Mouse (Mus musculus) kidney, embryonic 15.5 days (tissue): ENCODE results near the gene Ndufs5. TPM values are rescaled to one million over a fixed set of nuclear protein-coding genes. Genes with fewer than 3 reads are reported as not detected.

Source experiments
- ATAC-seq: fragments of 200-750 bp; cut with Nextera tagmentation; replicated peaks from 2 replicates; pipeline ENCODE4 v1.8.0; 2017; ENCODE audit warnings: moderate TSS enrichment; ENCODE audit not compliant: low FRiP score
- H3K27ac ChIP-seq: fragments of 300-500 bp; sonication (generic); 2 replicates; pipeline ENCODE4 v1.5.1; 2015; ENCODE audit warnings: mild to moderate bottlenecking, inconsistent platforms
- H3K27me3 ChIP-seq: fragments of 300-500 bp; sonication (generic); 2 replicates; pipeline ENCODE4 v1.6.1; 2015; ENCODE audit warnings: inconsistent platforms
- H3K36me3 ChIP-seq: fragments of 300-500 bp; sonication (generic); 2 replicates; pipeline ENCODE4 v1.6.1; 2015; ENCODE audit warnings: inconsistent platforms
- H3K4me1 ChIP-seq: fragments of 300-500 bp; sonication (generic); 2 replicates; pipeline ENCODE4 v1.6.1; 2015; ENCODE audit warnings: inconsistent platforms
- H3K4me2 ChIP-seq: fragments of 300-500 bp; sonication (generic); 2 replicates; pipeline ENCODE4 v1.6.1; 2015; ENCODE audit warnings: moderate library complexity, mild to moderate bottlenecking, inconsistent platforms
- H3K4me3 ChIP-seq: fragments of 300-500 bp; sonication (generic); replicated peaks from 2 replicates; pipeline ENCODE4 v1.5.1; 2015; ENCODE audit warnings: mild to moderate bottlenecking, inconsistent platforms
- H3K9ac ChIP-seq: fragments of 300-500 bp; sonication (generic); 2 replicates; pipeline ENCODE4 v1.6.1; 2015; ENCODE audit warnings: mild to moderate bottlenecking, inconsistent platforms
- H3K9me3 ChIP-seq: fragments of 300-500 bp; sonication (generic); replicated peaks from 2 replicates; pipeline ENCODE4 v1.6.1; 2016; ENCODE audit warnings: inconsistent platforms
- WGBS: fragments of 180-500 bp; shearing (Covaris S2); methylation state at CpG from one replicate; pipeline ENCODE4 v1.1.7; 2015; ENCODE audit warnings: mixed read lengths; 5-methylcytosine and 5-hydroxymethylcytosine counted together
- polyA plus RNA-seq: library from polyadenylated mRNA; unstranded; fragments of >200 nt; fragmentation: Nextera tagmentation; extraction: Ambion mirVana; gene quantifications from 2 replicates; pipeline ENCODE4 v1.2.1, GENCODE M21; 2015

The Ndufs5 gene
- polyA plus RNA-seq, 1 experiment from 2014 or later = 314 TPM

GRCm38 (mm10) chr4:123732921-123733320, 14.9 kb upstream of the Ndufs5 start:
- Histone ChIP-seq H3K4me1 (no peaks in the 10 kb centered on the region), H3K36me3 (peaks cover 43% of the 10 kb centered on the region), H3K9ac (no peak overlapping the region), H3K27ac (no peak overlapping the region), H3K9me3 (no peaks in the 10 kb centered on the region), H3K4me3 (no peak overlapping the region), H3K4me2 (no peak overlapping the region), H3K27me3 (no peaks in the 10 kb centered on the region)
- no peak for ATAC-seq
- WGBS = 81% methylated on average over 2 of the region's 2 CpGs

- no peak for ATAC-seq
- Histone ChIP-seq H3K4me3 (no peak overlapping the region), H3K4me1 (no peaks in the 10 kb centered on the region), H3K36me3 (peaks cover 37% of the 10 kb centered on the region), H3K4me2 (no peak overlapping the region), H3K9me3 (no peaks in the 10 kb centered on the region), H3K27me3 (no peaks in the 10 kb centered on the region), H3K9ac (no peak overlapping the region), H3K27ac (no peak overlapping the region)
- WGBS = 93% methylated on average over 4 of the region's 4 CpGs
Observed at GRCm38 (mm10) chr4:123732163-123732910, 14.3 kb upstream of the Ndufs5 start.

GRCm38 (mm10) chr4:123721761-123722160, 3.8 kb upstream of the Ndufs5 start:
- H3K9me3 ChIP-seq = no peaks in the 10 kb centered on the region
- no peak overlapping the region for H3K27ac ChIP-seq
- no peaks in the 10 kb centered on the region for H3K27me3 ChIP-seq
- WGBS = 85% methylated on average over 4 of the region's 4 CpGs
- H3K36me3 ChIP-seq = no peaks in the 10 kb centered on the region
- no peak for ATAC-seq
- no peak overlapping the region for H3K4me3 ChIP-seq
- no peak overlapping the region for H3K4me2 ChIP-seq
- H3K9ac ChIP-seq = no peak overlapping the region
- peaks cover 12% of the 10 kb centered on the region for H3K4me1 ChIP-seq

GRCm38 (mm10) chr4:123718434-123718780, 405 bp upstream of the Ndufs5 start:
- no peak; the same call in 1 of the 2 replicates for ATAC-seq
- no peaks in the 10 kb centered on the region for H3K9me3 ChIP-seq
- WGBS = 18% methylated on average over 7 of the region's 7 CpGs
- peak overlapping the region; percentile 72 for H3K27ac ChIP-seq
- peak overlapping the region; percentile 82 for H3K4me2 ChIP-seq
- peaks cover 21% of the 10 kb centered on the region for H3K36me3 ChIP-seq
- H3K27me3 ChIP-seq = no peaks in the 10 kb centered on the region
- peaks cover 12% of the 10 kb centered on the region for H3K4me1 ChIP-seq
- H3K9ac ChIP-seq = peak overlapping the region; percentile 94
- H3K4me3 ChIP-seq = peak overlapping the region; percentile 85

- Histone ChIP-seq H3K4me1 (peaks cover 4% of the 10 kb centered on the region), H3K27ac (no peak overlapping the region), H3K9ac (no peak overlapping the region), H3K9me3 (no peaks in the 10 kb centered on the region), H3K27me3 (no peaks in the 10 kb centered on the region), H3K4me3 (no peak overlapping the region), H3K36me3 (peaks cover 44% of the 10 kb centered on the region), H3K4me2 (no peak overlapping the region)
- 94% methylated on average over 3 of the region's 3 CpGs for WGBS
- ATAC-seq = no peak
Observed at GRCm38 (mm10) chr4:123712431-123712830, 5.6 kb downstream of the Ndufs5 start.

GRCm38 (mm10) chr4:123707340-123707739, 10.7 kb downstream of the Ndufs5 start:
- 96% methylated on average over 5 of the region's 5 CpGs for WGBS
- Histone ChIP-seq H3K36me3 (peaks cover 13% of the 10 kb centered on the region), H3K4me1 (no peaks in the 10 kb centered on the region), H3K9ac (no peak overlapping the region), H3K9me3 (no peaks in the 10 kb centered on the region), H3K27ac (no peak overlapping the region), H3K27me3 (no peaks in the 10 kb centered on the region), H3K4me2 (no peak overlapping the region), H3K4me3 (no peak overlapping the region)
- no peak for ATAC-seq

- Histone ChIP-seq H3K27ac (no peak overlapping the region), H3K9me3 (no peaks in the 10 kb centered on the region), H3K4me3 (no peak overlapping the region), H3K4me1 (no peaks in the 10 kb centered on the region), H3K36me3 (no peaks in the 10 kb centered on the region), H3K27me3 (no peaks in the 10 kb centered on the region), H3K9ac (no peak overlapping the region), H3K4me2 (no peak overlapping the region)
- 91% methylated on average over 2 of the region's 2 CpGs for WGBS
- ATAC-seq = no peak
Observed at GRCm38 (mm10) chr4:123705340-123705739, 12.7 kb downstream of the Ndufs5 start.

- peak; percentile 73; the same call in 1 of the 2 replicates for ATAC-seq
- WGBS = 48% methylated on average over 12 of the region's 12 CpGs
- Histone ChIP-seq H3K27me3 (no peaks in the 10 kb centered on the region), H3K27ac (peak overlapping the region; percentile 23), H3K36me3 (no peaks in the 10 kb centered on the region), H3K4me1 (0 out of 2 replicates have a peak, but pooled peaks cover 6% of the 10 kb centered on the region), H3K4me2 (no peak overlapping the region), H3K9ac (no peak overlapping the region), H3K4me3 (no peak overlapping the region), H3K9me3 (no peaks in the 10 kb centered on the region)
Observed at GRCm38 (mm10) chr4:123693384-123693783, 24.6 kb downstream of the Ndufs5 start.

- H3K9ac ChIP-seq = no peak overlapping the region
- ATAC-seq = no peak
- 88% methylated on average over 3 of the region's 3 CpGs for WGBS
- H3K4me3 ChIP-seq = no peak overlapping the region
- no peak overlapping the region for H3K27ac ChIP-seq
- H3K27me3 ChIP-seq = no peaks in the 10 kb centered on the region
- H3K4me2 ChIP-seq = no peak overlapping the region
- H3K36me3 ChIP-seq = no peaks in the 10 kb centered on the region
- no peaks in the 10 kb centered on the region for H3K9me3 ChIP-seq
- H3K4me1 ChIP-seq = peaks cover 10% of the 10 kb centered on the region; the same call in 1 of the 2 replicates
Observed at GRCm38 (mm10) chr4:123692071-123692470, 25.9 kb downstream of the Ndufs5 start.

GRCm38 (mm10) chr4:123690311-123690710, 27.7 kb downstream of the Ndufs5 start:
- Histone ChIP-seq H3K27ac (no peak overlapping the region), H3K4me3 (no peak overlapping the region), H3K4me2 (no peak overlapping the region), H3K27me3 (peaks cover 12% of the 10 kb centered on the region; the same call in 1 of the 2 replicates), H3K36me3 (no peaks in the 10 kb centered on the region), H3K9ac (no peak overlapping the region), H3K4me1 (peaks cover 20% of the 10 kb centered on the region), H3K9me3 (no peaks in the 10 kb centered on the region)
- no peak for ATAC-seq
- 86% methylated on average over 10 of the region's 10 CpGs for WGBS

GRCm38 (mm10) chr4:123687025-123687781, 30.8 kb downstream of the Ndufs5 start:
- Histone ChIP-seq H3K4me2 (peak overlapping the region; percentile 100), H3K9ac (peak overlapping the region; percentile 64), H3K27ac (peak overlapping the region; percentile 51; the same call in 1 of the 2 replicates), H3K9me3 (no peaks in the 10 kb centered on the region), H3K4me1 (peaks cover 17% of the 10 kb centered on the region), H3K36me3 (no peaks in the 10 kb centered on the region), H3K27me3 (peaks cover 14% of the 10 kb centered on the region; the same call in 1 of the 2 replicates), H3K4me3 (peak overlapping the region; percentile 81)
- WGBS = under 1% methylated on average over 50 of the region's 89 CpGs
- ATAC-seq = peak; percentile 61

- H3K4me2 ChIP-seq = peak overlapping the region; percentile 100
- H3K27me3 ChIP-seq = peaks cover 14% of the 10 kb centered on the region; the same call in 1 of the 2 replicates
- H3K4me1 ChIP-seq = peaks cover 22% of the 10 kb centered on the region
- H3K4me3 ChIP-seq = peak overlapping the region; percentile 81
- peak; percentile 34 for ATAC-seq
- H3K27ac ChIP-seq = 0 out of 2 replicates have a peak overlapping the region, but pooled peaks have one; percentile 51
- peak overlapping the region; percentile 64 for H3K9ac ChIP-seq
- no peaks in the 10 kb centered on the region for H3K9me3 ChIP-seq
- H3K36me3 ChIP-seq = no peaks in the 10 kb centered on the region
- 1% methylated on average over 54 of the region's 56 CpGs for WGBS
Observed at GRCm38 (mm10) chr4:123686368-123687024, 31.5 kb downstream of the Ndufs5 start.
